Mouse (Mus musculus) adipose tissue, adult 10 weeks (tissue): ENCODE data around the gene Xndc1. TPM values are rescaled to one million over a fixed set of nuclear protein-coding genes. Genes with fewer than 3 reads are reported as not detected.

Experiments
- polyA plus RNA-seq: library from polyadenylated mRNA; stranded (reverse); fragments of 350-450 nt; fragmentation: Illumina TruSeq; extraction: RNeasy Lipid Tissue Mini Kit (QIAGEN cat#74804); gene quantifications from one replicate; pipeline ENCODE4 v1.2.3, GENCODE M21; 2014; ENCODE audit warnings: low read depth, low replicate concordance

The Xndc1 gene
- 17.4 TPM for polyA plus RNA-seq

GRCm38 (mm10) chr7:102065046-102065891 is at the start of gene Xndc1, which contains the start of the genes Rnf121 and Xntrpc:
Xndc1 (plus strand) TSS chr7:102065511.
Rnf121 (minus strand) TSS chr7:102065469.
Xntrpc (plus strand) TSS chr7:102065713.

GRCm38 (mm10) chr7:102018590-102018989 is 46.7 kb upstream of the Xndc1 start, which contains the start of gene Il18bp:
Il18bp (minus strand) TSS chr7:102018690.

GRCm38 (mm10) chr7:102082816-102083215 is 17.5 kb downstream of the Xndc1 start, which contains the start of gene Trpc2:
Trpc2 (plus strand) TSS chr7:102083116.

GRCm38 (mm10) chr7:102101487-102101886 is 36.2 kb downstream of the Xndc1 start, which contains the start of gene Art1:
Art1 (plus strand) TSS chr7:102101743.

GRCm38 (mm10) chr7:102109171-102109570 is 43.9 kb downstream of the Xndc1 start, which contains the start of gene Art5:
Art5 (minus strand) TSS chr7:102109489.

GRCm38 (mm10) chr7:102116579-102117331 is 51.4 kb downstream of the Xndc1 start, which contains the start of gene Chrna10:
Chrna10 (minus strand) TSS chr7:102116828.

Other genes with a start within 250 kb of the Xndc1 start
- not detected for gene Phox2a, start 247.2 kb upstream of the Xndc1 start, polyA plus RNA-seq
- 45.5 TPM for gene Inppl1, start 227.3 kb upstream of the Xndc1 start, polyA plus RNA-seq
- 58.4 TPM for gene Folr2, start 208.3 kb upstream of the Xndc1 start, polyA plus RNA-seq
- gene Anapc15, start 201.8 kb upstream of the Xndc1 start, polyA plus RNA-seq: 26.5 TPM
- gene Folr1, start 194.7 kb upstream of the Xndc1 start, polyA plus RNA-seq: 41.9 TPM
- 159 TPM for gene Lamtor1, start 159.6 kb upstream of the Xndc1 start, polyA plus RNA-seq
- gene Tomt, start 159.2 kb upstream of the Xndc1 start, polyA plus RNA-seq: 0.65 TPM
- 58.8 TPM for gene Lrrc51, start 131.6 kb upstream of the Xndc1 start, polyA plus RNA-seq
- 93.3 TPM for gene Numa1, start 131.4 kb upstream of the Xndc1 start, polyA plus RNA-seq
- gene Il18bp, start 46.8 kb upstream of the Xndc1 start, polyA plus RNA-seq: 9.5 TPM
- gene Rnf121, start within 50 bp of the Xndc1 start, polyA plus RNA-seq: 26.7 TPM
- 0.87 TPM for gene Xntrpc, start 202 bp downstream of the Xndc1 start, polyA plus RNA-seq
- 1.0 TPM for gene Trpc2, start 17.6 kb downstream of the Xndc1 start, polyA plus RNA-seq
- 0.36 TPM for gene Art1, start 36.2 kb downstream of the Xndc1 start, polyA plus RNA-seq
- gene Art5, start 44.0 kb downstream of the Xndc1 start, polyA plus RNA-seq: 2.0 TPM
- gene Chrna10, start 51.3 kb downstream of the Xndc1 start, polyA plus RNA-seq: not detected
- 27.5 TPM for gene Nup98, start 144.7 kb downstream of the Xndc1 start, polyA plus RNA-seq
- 377 TPM for gene Pgap2, start 144.7 kb downstream of the Xndc1 start, polyA plus RNA-seq
- 43.1 TPM for gene Rhog, start 190.5 kb downstream of the Xndc1 start, polyA plus RNA-seq
- gene Stim1, start 202.3 kb downstream of the Xndc1 start, polyA plus RNA-seq: 47.4 TPM